Mouse (Mus musculus) layer of hippocampus, adult 18-20 months (tissue): Measurements from ENCODE around the gene Trappc10. TPM values are rescaled to one million over a fixed set of nuclear protein-coding genes. Genes with fewer than 3 reads are reported as not detected.

Experiments used
- DNase-seq, 2 experiments: peaks; one replicate each; pipeline ENCODE4 v3.0.0; 2022; ENCODE audit warnings: low spot score in 2 of 2
- long read RNA-seq: library from polyadenylated mRNA; stranded (forward); transcript quantifications from one replicate; pipeline ENCODE4 v2.0.0, GENCODE M21; 2021
- total RNA-seq, 2 experiments: library from RNA; stranded (reverse); gene quantifications; 2 replicates each; pipeline ENCODE4 v1.2.3; 2021

Gene Trappc10
- 10 to 100 TPM; 81.2 to 86.4 TPM for total RNA-seq
- long read RNA-seq, full-length matches to known transcripts = 2 of 5 reads
- long read RNA-seq, partial matches to known transcripts = 1 of 5 reads
- long read RNA-seq, other reads (novel, unspliced or antisense) = 2 of 5 reads

DNA sequence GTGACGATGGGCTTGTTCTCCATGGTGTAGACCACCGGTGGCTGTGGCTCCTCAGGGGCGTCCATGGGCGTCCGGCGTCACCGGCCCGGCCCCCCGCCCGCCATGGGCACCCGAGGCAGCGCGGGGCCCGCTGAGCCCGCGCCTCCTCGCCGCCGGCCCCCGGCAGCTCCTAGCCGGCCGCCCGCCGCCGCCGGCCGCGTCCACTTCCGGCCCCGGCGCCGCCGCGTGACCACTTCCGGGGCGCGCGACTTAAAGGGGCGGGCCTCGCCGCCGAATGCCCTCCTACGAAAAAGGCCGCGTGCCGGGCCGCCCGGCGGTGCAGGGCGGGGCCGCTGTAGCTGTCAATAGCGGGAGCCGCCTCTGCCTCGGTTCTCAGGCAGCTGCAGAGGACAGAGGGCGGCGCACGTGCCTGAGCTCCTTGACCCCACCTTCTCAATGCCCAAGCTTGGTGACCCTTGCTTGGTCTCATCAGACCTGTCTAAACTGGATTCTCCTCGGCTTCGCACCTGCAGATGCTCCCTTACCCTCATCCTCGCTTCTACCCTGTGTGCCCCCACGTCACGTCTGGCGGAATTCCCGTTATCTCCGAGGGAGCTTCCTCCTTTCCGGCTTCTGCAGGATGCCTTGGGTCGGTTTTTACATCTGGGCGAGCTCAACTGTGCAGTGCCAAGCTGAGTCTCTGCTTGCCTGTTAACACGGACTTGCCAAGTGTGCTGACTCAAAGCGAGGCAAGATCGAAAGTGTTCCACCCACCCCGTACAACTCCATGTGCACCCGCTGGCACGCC lies at the start of gene Trappc10:
Trappc10 (minus strand) TSS at position 204 of the 787 bp plus-strand sequence.
- DNase-seq = peak; percentile 84 to 87

DNA sequence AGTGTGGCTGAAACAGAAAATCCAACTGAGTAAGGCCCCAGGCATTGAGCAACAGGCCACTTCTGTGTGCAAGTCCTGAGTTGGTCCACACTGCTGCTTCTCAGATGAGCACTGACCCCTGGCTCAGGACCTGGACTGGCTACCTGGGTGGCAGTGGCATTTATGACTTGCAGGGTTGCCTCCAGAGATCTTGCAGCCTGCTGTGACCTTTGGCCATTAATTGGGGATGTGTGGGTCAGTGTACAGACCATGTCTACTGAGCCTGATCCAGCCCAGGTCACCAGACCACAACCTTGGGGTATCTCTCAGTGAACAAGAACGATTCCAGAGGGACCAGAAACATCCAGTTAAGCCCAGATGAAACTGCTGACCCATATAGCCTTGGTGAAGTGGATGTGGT lies 49.1 kb upstream of the Trappc10 start:
- no peak for DNase-seq

DNA sequence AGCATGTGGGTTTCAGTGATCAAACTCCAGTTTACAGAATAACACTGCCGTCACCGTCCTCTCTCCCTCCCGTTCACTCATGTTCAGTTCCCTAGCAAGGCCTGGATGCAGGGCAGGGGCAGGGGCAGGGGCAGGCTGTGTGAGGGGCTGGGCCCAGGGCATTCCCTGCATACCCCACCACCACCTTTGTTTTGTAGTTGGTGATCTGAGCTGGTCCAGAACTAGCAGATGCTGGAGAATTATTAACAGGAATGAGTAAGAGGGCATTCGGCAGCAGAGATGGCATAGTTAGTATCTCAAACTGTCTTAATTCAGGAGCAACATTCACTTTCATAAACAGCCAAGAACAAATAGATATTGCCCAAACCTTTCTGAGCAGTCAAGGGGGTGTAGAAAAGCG lies 47.9 kb upstream of the Trappc10 start:
- DNase-seq = no peak

DNA sequence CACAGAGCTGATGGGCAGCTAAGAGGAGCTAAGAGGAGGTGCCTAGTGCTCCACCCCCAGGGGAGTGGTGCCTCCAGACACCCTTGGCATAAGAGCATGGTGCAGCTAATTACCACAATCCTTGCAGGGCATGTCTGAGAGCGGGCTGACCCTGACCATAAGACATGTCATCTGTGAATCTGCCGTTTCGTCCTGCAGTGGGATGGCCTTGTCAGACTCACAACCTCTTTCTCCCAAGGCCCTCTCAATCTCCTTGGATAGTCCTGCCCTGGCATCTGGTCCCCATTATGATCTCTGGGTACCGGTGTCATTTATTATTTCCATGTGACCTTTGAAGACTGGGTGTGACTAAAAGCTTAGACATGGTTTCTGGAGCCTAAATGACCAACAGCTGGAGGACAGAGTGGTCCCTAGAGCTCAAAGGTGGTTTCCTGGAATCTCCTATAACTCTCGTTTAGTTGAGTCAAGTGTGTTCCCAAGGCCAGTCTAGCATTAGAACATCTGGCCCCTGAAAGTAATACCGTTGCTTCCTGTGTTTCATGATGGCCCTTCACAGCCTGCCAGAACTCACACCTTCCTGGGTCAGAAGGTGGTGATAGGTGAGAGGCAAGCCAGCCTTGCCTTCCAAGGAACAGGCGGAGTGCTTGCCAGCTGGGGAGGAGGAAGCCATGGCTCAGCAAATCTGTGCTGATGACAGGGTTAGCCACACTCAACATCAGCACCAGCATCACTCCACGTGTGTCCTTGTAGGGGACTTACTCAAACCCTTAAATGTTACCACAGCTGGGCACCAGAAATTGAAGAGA lies 46.5 kb upstream of the Trappc10 start:
- DNase-seq = no peak

DNA sequence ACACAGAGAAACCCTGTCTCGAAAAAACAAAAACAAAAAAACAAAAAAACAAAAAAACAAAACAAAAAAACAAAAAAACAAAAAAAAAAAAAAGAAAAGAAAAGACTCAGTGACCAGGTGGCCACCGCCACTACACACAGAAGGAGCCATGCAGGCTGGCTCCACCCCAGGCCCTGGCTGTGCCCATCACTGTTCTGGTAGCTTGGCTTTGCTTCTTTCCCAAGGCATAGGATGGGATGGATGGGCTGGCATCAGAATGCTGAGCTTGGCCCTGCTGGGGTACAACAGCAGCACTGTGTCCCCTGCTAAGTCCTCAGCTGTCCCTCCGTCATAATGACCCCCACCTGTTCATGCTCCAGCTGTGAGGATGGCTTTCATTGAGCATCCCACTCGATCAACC lies 44.5 kb upstream of the Trappc10 start:
- no peak for DNase-seq

DNA sequence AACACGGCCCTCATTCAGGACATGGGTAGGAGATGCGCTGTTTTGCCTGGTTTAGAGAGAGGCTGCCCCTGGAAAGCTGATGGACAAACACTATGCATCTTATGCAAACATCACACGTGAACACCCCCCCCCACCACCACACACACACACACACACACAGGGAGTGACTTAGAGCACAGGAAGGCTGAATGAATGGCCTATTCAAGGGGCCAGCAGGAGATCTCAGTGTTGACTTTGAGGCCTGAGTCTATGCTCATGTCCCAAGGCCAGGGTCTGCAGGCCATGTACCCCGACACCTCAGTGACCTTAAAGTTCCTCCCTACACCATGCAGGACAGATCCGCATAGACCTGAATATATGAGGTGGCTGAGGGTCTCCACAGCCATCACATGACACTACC lies 43.7 kb upstream of the Trappc10 start:
- DNase-seq = no peak

DNA sequence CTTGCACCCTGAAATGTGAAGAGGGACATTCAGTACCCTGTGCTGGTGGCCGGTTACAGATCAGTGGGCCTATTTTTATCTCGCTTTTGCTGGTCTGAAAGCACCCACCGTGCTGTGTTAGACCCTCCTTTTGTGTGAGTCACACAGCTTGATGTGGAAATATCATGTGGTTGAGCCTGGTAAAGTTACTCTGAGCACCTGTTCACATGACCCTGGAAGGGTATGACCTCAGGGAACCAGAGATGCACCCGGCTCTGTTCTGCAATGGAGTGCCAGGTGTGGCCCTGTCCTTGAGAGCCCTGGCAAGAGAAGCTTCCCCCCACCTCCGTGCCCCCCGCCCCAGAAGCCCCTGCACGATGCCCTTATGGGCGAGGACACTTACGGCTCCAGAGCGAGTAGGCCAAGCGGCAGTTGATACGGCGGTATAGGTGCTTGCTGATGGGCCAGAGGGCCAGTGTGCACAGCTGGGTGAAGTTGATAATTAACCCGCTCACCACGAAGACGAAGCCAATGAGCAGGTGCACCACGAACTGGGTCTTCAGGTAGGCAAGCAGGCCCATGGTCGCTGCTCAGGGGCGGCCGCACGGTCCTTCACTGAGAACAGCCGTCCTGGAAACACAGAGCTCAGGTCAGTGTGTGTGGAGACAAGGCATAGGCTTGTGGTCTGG lies 43.2 kb upstream of the Trappc10 start:
- no peak for DNase-seq

DNA sequence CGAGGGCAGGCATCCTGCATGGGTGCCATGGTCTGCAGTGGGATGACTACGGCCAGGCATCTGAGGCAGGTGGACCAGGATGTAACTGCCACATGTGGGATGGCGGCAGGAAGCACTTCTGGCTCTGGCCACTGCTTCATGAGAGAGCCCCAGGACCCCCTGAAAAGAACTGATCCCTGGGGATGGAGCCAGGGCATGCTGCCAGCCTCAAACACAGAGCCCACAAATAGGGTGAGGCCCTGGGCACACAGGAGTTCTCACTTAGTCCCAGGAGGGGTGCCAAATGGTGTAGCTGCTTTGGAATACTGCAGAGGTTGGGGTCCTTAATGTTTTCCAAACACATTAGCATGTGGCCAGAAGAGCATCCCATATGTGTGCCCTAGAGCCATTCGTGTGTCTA lies 41.5 kb upstream of the Trappc10 start:
- no peak for DNase-seq

DNA sequence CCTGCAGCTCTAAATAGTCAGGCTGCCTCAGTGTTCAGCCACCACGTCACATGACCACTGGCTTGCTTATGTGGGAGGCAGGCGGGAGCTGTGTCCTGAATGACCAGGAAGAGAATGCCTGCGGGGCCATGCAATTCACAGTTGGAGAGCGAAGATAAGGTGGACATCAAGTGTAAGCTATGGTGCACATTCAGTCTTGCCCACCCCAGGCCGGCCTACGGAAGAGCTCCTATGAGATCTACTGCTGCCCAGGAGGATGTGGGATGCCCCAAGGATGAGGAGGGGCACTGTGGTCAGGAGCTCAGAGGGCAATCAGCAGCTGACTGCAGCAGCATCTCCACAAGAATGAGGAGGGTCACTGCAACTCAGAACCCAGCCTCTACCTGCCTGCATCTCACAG lies 41.0 kb upstream of the Trappc10 start:
- no peak for DNase-seq

DNA sequence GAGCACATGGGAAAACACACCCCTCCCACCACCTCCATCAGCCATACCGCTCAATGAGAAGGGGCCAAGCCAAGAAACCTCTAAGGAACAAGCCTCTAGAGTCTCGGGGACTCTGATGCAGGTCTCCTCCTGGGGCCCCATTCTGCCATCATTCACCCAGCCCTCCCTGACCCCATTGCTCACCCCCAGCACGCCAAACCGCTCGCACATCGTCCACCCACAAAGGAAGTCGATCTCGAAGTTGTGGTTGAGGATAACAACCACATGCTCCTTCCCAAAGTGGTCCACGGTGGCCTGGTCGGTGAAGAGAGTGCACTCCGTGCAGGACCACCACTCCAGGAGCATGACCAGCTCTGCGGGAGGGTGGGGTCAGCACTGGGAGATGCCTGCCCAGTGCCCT lies 40.4 kb upstream of the Trappc10 start:
- DNase-seq = no peak

DNA sequence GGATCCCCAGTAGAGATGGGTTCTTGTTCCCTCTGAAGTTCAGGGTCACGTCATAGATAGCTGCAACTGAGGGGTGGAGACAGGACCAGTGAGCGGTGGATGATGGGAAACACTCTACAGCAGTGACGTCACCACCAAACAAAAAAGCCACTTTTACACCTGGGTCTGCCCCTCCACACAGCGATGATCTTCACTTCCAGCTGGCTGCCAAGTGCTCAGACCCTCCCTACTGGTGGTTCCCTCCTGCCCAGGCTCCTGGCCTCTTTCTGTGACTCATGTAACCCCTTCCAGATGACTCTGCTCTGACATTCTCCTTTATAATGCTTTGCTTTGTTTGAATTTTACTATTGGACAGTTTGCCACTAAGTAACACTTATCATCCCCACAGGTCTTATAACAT lies 38.0 kb upstream of the Trappc10 start:
- no peak for DNase-seq

DNA sequence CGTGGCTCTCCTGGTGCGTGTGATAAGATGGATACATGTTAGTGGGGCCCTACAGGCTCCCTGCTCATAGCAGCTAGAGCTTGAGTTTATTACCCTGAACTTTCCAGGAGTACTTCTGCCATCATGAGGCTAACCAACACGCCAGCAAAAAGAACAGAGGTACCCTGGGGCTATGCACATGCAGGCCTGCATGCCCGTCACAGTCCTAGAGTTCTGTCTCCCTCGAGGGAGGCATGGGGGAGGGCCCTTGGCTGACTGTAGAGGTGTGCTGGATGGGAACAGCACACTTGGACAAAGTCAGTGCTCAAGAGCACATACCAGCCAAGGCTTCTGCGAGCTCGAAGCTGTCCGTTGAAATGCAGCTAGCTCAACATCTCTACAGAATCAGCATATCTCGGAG lies 36.0 kb upstream of the Trappc10 start:
- no peak for DNase-seq

DNA sequence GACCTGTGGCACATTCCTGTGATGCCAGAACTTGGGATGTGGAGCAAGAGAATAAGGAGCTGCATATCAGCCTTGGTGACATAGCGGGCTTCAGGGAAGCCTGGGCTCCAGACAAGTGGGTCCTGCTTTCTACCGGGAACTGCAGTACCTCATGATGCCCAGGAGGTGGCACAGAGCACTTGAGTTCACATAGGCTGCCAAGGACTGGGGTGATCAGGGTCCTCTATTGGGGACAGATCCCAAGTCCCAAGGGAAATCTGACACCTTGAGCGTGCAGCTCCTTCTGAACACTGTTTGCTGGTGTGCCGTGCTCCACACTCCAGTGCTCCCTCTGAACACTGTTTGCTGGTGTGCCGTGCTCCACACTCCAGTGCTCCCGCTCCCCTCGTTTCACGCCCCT lies 34.8 kb upstream of the Trappc10 start:
- peak in 1 of 2 experiments; percentile 68 for DNase-seq

DNA sequence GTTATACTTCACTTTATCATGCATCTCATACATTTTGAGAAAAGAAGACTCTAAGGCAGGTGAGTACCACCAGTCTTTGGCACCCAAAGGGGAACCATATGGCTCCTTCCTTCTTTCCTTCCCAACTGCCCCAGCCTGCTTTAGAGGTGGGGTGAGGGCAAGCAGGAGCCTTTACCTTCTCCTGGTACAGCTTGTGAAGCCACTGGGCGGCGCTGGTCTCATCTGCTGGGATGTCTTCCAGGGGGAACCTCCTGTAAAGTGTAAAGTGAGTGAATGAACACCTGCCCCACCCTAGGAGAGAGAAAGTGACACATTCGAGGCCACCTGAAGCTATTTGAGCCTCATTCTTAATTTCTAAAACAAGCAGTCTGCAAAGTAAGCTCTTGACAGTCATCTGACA lies 33.4 kb upstream of the Trappc10 start:
- no peak for DNase-seq

DNA sequence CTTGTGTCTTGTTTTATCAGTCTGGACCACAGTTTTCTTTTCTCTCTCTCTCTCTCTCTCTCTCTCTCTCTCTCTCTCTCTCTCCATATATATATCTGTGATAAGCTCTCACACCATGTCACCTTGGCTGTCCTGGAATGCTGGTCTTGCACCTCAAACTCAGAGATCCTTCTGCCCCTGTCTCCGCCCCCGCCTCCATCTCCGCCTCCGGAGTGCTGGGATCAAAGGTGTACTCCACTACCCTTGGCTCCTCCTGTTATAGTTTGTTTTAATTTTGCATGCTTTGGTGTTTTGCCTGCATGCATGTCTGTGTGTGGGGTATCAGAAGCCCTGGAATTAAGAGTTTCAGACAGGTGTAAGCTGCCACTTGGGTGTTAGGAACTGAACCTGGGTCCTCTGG lies 31.8 kb upstream of the Trappc10 start:
- no peak for DNase-seq

DNA sequence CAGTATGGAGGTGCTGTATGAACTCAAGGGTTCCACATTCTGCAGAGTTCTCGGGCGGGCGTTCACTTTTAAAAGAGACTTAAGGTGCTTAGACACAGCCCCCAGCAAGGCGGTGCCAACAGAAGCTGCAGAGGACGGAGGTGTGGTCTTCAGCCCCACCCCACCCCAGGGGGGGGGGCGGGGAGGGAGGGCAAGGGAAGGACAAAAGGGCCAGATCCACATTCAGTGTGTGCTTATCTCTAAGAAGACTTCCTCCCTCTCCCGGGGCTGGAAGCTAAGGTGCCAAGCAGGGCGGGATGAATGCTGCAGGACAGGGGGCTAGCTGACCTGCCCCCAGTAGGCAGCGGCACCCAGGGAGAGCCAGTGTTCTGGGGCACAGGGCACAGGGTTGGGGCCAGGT lies 28.5 kb upstream of the Trappc10 start:
- no peak for DNase-seq

DNA sequence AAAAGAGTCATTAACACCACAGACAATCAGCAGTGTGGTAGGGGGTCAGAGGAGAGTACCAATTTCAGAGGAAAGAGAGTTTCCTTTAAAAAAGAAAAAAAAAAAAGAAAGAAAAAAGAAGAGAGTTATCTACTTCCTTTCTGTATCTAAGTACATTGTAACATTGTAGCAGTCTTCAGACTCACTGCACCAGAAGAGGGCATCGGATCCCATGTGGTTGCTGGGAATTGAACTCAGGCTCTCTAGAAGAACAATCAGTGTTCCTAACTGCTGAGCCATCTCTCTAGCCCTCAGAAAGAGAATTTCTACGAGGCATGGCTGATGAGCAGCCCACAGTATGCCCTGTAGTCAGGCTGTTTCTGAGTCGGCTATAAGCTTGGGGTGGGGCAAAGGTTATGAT lies 21.4 kb upstream of the Trappc10 start:
- no peak for DNase-seq

DNA sequence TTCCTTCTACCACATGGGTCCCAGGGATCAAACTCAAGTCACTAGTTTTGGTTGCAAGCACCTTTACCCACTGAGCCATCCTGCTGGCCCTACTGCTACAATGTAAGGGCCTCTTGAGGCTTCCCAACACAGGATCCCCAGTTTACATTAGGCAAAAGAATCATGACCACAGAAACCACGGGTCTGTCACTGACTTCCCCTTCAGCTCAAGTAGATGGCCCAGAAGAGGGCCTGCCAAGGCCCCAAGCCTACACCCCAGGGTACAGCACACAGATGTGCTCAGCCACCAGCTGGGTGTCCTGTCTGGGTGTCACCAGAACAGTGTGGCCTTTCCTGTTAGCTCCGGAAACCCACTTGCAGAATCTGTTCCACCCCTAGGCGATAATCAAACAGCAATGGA lies 20.3 kb upstream of the Trappc10 start:
- DNase-seq = no peak

DNA sequence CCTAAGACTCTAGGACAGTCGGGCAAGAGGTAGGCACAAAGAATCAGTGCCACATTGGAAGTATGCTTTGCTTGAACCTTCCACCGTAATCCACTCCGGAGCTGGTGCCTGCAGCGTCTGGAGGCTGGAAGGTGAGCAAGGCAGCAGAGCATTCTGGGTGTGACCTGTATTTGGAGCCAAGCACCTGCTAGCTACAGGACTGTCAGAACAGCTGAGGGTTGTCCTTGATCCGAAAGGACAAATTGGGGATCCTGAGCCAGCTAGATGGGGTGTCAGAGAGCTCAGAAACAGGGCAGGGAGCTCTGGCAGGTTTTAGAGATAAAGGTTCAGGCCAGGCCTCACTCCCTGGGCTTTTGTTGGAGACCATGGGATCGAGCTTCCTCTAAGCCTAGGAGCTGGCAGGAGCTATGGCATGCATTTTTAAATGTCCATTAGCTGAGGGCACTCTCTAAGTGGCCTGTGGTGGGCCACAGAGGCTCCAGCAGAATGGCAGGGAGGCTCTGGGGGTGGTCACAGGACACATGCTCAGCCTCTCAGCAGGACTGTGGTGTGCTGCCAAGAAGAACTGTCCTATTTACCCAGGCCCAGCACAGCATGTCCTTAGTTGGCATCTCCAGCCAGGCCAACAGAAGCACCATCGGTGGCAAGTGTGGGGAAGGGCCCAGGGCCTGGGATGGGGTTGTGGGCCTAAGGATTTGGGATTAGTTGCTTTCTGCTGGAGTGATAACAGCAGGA lies 16.6 kb upstream of the Trappc10 start:
- DNase-seq = no peak

DNA sequence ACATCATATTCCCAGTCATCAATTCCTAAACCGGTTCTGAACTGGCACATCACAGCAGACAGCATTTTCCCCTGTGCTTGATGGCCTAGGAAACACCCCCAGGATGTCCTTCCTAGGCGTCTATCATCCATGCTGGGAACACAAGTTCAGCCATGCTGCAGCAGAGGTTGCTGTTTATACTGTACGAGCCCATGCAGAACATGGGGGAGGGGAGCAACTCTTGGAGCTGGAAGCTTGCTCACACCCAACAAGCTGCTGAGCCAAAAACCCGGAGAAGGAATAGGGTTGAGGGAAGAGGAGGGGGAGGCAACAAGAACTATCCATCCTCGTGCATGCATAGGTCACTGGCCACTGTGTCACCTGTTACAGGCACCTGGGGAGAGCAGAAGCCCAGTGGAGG lies 15.9 kb upstream of the Trappc10 start:
- no peak for DNase-seq

DNA sequence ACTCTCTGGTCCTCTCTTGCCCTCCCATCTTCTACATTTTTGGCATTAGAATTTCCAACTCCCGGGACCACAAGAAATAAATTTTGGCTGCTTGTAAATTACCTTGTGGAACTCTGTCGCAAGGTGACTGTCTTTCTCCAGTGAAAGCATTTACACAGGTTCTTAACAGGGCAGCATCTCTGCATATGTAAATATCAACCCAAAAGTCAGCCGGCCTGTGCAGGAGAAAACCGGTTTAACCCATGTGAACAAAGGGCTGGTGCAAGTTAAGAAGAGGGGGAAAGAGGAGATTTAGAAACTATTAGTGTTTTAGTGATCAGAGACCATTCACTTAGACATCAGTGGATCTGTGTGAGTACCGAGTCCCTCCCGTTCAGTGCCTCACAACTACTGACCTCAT lies 15.3 kb upstream of the Trappc10 start:
- DNase-seq = no peak
